Mouse (Mus musculus) erythroblast, embryonic 14.5 days (primary cell): Measurements from ENCODE around the gene Dytn.

Experiments
- GATA1 ChIP-seq: IDR thresholded peaks from 2 replicates; pipeline ENCODE4 v1.6.1; 2012; ENCODE audit warnings: low read length, inconsistent platforms, mixed read lengths
- TAL1 ChIP-seq: IDR thresholded peaks from 3 replicates; pipeline ENCODE4 v1.6.1; 2012; ENCODE audit warnings: low read length, inconsistent platforms, mixed read lengths

DNA sequence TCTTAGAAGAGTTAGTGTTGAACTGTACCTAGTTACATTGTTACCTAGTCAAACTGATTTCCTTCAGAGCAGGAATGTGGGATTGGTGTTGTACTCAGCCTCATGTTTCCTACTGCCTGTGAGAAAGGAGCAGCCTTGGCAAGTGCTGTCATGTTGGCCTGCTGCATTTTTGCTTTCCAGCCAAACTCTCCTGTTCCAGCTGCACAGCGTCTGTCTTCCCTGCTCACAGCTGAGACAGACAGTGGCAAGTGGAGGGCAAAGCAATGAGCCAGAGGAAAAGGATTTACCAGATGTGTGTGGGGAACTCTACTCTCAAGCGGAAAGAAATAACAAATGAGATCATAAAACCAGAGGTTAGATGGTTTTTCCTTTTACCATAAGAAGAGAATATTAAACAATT lies 58.5 kb downstream of the Dytn start:
- no peak for TF ChIP-seq GATA1
- no peak for TF ChIP-seq TAL1
